Mouse (Mus musculus): ENCODE measurements around the gene Pnpla5.

DNA sequence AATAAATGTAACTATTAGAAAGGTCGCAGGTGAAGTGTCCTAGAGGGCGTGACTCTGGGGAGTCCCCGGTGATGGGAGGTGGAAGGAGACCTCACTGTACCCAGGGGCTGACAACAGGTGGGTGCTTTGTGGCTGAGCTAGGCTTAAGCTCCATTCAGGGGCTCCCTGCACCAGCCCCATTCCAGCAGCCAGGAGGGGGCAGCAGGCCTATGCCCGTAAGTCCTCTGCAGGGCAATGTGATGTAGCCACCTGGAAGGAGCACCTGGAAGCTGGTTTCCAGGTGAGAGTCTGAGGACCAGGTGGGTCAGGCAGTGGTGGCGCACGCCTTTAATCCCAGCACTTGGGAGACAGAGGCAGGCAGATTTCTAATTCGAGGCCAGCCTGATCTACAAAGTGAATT, 1.1 kb upstream of the Pnpla5 start:
- TF ChIP-seq GATA1 (IDR thresholded peaks at IDR 0.05; ENCODE audit: borderline replicate concordance, low read length): no peak
- TF ChIP-seq FLI1 (IDR thresholded peaks at IDR 0.05; ENCODE audit: low read length): no peak
